Mouse (Mus musculus) liver, adult (tissue): ENCODE measurements around the gene Tmem269.

Source experiments
- GATA4 ChIP-seq: IDR thresholded peaks from 2 replicates; pipeline ENCODE4 v1.6.1; 2014; ENCODE audit warnings: mild to moderate bottlenecking, low read length; ENCODE audit not compliant: insufficient replicate concordance

Tmem269 gene

DNA sequence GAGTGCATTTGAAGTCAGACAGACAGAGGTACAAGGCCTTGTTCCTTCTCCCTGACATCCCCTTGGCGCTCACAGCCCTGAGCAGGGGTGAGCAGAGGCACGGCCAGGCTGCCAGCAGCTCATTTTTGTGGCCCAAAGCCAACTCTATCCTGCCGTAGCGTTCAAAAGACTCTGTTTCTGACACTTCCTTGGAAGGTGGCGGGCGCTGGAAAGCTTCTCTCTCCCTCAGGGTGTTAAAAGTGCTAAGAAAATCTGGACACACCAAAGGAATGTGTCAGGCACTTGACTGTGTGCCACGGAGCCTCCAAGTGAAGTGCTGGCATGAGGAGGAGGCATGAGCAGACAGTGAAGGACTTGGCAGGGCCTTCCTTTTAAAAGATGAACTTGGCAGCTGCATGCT lies 27.5 kb upstream of the Tmem269 start:
- no peak for TF ChIP-seq GATA4

DNA sequence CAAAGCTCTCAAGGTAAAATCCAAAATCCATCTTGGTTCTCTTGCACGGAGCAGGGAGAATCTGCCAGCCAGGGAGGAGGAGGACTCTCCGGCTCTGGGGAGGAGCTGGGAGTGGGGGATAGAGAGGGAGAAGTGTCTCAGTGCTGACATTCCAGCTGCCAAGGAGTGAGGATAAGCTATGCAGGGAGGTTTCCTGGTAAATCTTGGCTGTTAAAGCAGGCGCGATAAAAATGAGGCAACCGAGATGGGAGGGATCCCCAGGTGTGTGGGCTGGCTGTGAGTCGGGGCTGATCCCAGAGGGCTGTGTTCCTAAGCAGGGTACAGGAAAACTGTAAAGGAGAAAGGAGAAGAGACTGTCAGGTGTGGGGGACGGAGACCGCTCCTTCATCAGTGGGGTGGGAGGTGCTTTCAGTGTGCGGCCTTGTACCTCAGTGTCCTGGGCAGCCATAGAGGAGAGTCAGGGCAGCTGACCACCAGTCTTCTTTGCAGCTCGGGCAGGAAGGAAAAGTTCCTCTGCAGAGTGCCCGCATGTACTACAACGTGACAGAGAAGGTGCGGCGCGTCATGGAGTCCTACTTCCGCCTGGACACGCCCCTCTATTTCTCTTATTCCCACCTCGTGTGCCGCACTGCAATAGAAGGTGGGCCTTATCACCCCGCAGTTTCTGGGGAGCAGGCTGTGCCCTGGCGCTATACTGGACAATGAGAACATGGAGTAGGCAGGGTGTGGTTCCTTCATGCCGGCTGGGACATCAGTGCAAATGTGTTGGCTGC lies 26.6 kb upstream of the Tmem269 start:
- no peak for TF ChIP-seq GATA4

DNA sequence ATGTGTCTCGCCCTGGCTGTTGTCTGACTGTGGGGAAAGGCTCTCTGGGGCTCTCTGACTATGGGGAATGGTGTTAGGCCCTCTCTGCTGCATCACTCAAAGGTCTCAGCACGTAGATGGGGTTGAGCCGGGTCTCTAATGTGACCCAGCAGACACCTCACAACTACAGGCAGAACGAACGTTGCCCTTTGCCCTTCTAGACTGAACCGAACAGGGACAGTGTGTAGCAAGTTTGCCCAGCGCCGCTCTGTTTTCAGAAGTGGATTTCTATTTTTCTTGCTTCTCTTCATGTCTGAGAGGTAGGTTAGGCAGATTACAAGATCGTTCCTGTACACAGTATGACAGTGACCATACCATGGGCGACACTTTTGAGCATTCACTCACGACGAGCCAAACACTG lies 24.6 kb upstream of the Tmem269 start:
- TF ChIP-seq GATA4 = no peak

DNA sequence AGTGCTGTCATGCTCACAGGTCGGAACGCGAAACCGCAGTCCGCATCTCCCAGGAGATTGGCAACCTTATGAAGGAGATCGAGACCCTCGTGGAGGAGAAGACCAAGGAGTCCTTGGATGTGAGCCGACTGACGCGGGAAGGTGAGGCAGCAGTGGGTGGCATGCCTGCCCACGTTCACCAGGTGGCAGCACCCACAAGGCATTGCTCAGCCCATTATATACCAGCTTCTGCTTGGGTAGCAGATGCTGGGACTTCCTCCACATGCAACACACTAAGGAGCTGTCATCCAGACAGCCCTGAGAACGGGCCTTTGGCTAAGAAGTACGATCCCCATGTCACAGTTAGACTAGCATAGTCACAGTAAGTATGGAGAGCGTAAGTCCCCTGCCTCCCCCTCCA lies 23.6 kb upstream of the Tmem269 start:
- TF ChIP-seq GATA4 = no peak

DNA sequence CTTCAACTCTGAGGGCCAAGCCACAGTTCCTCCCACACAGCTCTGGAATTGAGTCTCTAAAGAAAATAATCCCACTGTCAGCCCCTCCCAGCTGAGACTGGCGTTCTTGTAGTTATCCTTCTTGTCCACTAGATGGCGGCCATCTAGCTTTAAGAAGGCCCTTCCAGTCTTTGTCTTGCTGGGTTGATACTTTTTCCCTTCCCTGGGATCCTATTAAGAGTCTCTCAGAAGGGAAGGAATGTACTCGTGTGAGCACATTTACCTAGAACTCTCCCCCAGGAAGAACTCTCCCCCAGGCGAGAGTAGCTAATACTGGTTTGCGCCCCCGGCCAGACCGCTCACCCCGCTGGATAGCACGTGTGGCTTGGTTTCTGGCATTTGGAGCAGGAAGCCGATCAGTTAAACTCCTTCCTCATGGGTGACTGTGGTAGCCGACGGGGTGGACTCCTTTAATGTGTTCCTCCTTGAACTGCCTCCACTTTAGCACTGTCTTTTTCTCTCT lies 21.2 kb upstream of the Tmem269 start:
- no peak for TF ChIP-seq GATA4

DNA sequence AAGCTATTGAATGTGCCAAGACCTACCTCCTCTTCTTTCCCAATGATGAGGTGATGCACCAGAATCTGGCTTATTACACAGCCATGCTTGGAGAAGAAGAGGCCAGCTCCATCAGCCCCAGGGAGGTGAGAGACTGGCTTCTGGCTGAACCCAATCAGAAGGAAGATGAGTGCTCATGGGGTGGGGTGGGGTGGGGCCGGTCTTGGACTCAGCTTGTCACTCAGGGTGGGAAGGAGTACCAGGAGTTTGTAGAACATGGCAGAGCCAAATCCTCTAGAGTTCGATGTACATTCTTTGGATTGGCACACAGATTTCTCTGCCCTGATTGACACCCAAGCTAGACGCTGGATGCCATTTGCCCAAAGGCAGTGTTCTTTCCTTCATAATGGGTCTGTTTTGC lies 20.6 kb upstream of the Tmem269 start:
- TF ChIP-seq GATA4 = no peak

DNA sequence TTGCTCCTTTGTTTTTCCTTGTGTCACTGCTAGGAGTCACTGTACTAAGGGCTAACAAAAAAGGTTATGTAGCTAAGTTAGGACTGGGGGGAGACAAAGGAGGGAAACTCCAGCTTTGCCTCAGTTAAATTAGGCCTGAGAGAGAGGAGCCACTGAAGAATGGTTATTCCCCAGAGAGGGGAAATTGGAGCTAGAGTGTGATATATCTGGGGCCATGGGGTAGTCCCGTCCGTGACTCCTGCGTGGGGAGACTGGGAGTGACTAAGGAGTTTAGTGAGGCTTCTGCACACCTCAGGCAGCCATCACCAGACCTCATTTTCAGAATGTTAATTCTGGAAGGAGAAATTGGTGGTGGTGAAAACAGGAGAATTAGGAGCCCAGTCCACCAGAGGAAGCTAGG lies 16.3 kb upstream of the Tmem269 start:
- TF ChIP-seq GATA4 = no peak

DNA sequence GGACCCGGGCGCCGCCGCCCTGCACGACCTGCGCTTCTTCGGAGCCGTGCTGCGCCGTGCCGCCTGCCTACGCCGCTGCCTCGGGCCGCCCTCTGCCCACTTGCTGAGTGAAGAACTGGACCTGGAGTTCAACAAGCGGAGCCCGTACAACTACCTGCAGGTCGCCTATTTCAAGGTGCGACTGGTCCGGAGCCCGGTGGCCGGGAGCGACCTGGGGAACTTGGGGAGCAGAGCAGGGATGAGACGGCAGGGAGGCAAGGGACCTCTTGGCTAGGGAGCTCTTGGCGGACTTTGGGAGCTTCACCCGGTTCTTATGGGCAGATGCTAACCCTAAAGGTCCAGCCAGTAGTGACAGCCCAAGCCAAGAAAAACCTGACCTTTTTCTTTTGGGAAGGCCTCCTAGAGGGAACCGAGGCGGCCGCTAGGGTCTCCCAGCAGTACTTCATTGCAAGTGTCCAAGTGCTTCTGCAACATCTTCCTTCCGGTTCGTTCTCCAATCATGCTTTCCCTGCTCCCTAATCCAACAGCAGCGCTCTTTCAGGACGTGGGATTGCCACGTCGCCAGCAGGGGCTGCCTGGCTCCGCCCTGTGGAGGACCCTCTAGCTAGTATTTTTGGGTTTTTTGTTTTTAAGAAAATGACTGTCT lies 15.4 kb upstream of the Tmem269 start:
- no peak for TF ChIP-seq GATA4

DNA sequence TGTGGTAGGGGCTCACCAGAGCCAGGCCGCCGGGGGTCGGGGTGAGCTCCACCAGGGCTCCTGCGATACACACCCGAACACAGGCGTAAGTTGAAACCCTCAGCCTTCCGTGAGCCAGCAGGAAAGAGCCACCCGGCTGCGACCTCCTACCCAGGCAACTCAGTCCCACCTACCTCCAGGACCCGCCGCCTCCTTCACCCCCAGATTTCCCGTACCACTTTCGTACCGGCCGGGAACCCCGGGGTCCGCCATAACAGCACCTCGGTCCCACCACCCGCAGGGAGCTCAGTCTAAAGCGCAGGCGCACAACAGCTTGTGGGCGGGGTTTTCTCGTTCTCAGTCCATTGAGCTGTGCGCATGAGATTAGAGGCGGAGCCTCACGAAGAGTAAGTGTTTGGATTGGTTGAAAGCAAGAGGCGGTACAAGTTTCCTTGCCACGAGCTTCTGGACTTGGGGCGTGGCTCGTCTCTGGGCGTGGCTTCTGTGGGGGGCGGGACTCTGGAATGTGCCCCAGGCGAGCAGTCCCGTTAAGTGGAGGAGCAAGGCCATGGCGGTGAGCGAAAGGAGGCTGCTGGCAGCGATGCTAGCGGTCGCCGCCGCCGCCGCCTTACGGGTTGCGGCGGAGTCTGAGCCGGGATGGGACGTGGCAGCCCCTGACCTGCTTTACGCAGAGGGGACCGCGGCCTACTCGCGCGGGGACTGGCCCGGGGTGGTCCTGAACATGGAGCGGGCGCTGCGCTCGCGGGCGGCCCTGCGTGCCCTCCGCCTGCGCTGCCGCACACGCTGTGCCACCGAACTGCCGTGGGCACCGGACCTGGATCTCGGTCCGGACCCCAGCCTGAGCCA lies 14.6 kb upstream of the Tmem269 start, which contains the start of the genes AU022252 and P3h1:
AU022252 (minus strand) TSS at position 303 of the 846 bp plus-strand sequence.
P3h1 (plus strand) TSS at position 506 of the 846 bp plus-strand sequence.
- no peak for TF ChIP-seq GATA4

DNA sequence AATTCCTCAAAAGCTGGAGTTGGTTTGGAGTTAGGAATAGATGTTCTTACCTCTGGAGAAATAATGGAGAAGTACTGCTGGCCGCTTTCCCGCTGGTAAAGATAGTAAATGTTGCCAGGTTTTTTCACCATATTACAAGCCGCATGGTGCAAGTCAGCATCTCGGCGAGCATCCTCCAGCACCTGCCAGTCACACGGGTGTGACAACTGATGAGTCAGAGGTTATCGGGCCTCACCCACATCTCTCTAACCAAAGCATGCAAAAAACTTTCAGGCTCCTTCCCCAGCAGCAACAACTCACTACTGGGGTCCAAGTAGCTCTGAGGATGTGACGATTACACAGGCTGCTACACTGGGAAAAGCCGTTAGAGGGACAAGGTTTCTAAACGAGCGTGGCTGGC lies 8.7 kb upstream of the Tmem269 start:
- no peak for TF ChIP-seq GATA4

DNA sequence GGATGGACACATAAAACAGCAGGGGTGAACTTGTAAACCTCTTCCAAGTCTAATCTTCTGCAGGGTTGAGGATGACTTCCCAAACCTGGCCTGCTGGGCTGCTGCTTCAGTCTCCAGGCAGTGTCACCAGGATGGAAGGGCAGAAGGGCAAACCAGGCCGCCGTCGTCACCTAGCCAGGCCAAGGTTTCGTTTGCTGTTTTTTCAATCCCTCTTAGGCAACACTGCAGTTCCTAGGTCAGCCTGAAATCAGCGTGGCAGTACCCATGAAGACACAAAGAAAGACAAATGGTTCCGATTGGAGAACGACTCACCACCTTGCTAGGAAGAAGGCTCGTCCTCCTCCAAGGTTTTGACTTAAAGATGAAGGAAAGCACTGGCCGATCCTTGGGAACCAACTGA lies 7.7 kb upstream of the Tmem269 start:
- TF ChIP-seq GATA4 = no peak

DNA sequence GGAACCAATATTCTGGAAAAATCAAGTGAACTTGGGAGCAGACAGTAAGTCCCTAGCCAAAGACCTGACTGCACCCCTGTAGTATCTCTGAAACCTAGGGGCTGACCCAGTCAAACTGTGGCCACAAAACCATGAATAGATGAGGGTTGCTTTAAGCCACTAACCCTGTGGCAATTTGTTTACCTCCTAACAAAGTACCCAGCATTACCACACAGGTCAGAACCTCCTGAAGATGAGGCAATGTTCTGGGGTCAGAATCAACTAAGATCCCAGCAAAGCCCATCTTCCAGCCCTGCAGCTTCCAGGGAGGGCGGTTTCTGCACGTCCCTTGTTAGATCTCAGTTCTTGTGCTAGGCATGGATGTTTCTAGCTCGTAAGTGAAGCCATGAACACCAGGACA lies 6.5 kb upstream of the Tmem269 start:
- TF ChIP-seq GATA4 = no peak

DNA sequence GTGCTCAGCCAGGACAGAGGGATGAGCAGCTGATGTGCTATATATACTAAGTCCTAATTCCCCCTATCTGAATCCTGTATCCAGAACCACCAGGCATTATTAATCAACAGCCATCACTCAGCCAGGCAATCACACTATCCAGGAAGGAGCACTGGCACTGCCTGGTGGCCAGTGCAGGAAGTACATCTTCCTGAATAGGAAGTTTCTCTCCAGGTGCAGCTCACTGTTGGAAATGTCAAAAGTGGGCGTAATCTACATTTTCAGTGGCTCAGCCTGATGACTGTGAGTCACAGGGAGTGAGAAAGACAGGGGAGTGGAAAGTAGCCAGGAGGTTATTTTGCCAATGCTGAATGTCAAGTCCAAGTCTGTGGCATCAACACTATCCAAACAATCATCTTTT lies 5.7 kb upstream of the Tmem269 start:
- no peak for TF ChIP-seq GATA4

DNA sequence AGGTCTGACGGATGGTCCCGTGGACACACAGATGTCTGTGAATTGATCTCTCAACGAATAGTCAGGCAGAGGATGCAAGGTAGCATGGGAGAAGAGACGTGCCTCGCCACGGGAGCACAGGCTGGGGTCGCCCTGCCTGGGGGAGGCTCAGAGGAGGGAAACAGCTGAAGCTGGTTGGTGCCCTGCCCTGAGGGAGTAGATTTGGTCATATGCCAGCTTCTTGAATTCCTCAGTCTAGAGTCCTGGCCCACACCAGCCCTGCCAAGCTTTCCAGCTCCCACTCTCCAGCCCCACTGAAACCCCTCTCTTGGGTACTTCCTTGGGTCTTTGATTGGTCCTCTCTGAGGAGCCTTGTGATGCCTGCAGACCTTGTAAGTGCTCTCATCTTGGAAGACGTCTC lies 1.4 kb downstream of the Tmem269 start:
- no peak for TF ChIP-seq GATA4

DNA sequence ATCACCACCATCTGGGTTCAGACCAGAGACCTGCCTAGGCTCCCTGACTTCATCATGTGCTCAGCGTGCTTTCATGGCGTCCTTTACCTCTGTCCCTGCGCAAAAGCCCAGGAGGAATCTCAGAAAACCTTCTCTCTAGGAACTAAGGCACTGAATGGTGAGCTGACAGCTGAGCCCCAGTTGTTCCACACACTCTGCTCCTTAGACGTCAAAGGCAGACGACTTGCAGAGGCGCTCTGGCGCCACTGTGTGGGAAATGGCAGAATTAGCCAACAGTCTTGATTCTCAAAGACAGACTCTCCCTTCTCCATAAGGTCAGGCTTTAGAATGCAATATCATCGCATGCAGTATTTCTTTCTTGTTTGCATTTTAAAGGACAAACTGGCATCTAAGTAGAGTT lies 13.3 kb downstream of the Tmem269 start:
- TF ChIP-seq GATA4 = no peak

DNA sequence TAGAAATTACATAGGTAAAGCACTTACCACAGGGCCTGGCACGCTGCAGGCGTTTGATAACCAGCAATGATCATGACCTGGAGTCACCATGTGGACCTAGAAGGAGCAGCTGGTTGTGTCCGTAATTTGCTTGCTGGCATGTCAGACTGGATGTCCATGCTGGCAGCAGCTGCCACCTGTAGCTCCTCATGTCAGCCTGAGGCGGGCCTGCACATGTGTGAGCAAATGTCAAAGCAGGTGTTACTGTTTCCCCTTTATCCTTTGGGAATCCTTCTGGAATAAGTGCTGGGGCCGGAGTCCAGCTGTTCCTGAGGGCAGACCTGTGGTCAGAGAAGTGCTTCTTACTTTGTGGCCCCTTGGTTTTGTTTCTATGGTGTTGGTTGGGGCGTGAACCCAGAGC lies 19.9 kb downstream of the Tmem269 start:
- TF ChIP-seq GATA4 = no peak
